Mouse (Mus musculus): Measurements from ENCODE around the gene Myh9.

Gene Myh9

DNA sequence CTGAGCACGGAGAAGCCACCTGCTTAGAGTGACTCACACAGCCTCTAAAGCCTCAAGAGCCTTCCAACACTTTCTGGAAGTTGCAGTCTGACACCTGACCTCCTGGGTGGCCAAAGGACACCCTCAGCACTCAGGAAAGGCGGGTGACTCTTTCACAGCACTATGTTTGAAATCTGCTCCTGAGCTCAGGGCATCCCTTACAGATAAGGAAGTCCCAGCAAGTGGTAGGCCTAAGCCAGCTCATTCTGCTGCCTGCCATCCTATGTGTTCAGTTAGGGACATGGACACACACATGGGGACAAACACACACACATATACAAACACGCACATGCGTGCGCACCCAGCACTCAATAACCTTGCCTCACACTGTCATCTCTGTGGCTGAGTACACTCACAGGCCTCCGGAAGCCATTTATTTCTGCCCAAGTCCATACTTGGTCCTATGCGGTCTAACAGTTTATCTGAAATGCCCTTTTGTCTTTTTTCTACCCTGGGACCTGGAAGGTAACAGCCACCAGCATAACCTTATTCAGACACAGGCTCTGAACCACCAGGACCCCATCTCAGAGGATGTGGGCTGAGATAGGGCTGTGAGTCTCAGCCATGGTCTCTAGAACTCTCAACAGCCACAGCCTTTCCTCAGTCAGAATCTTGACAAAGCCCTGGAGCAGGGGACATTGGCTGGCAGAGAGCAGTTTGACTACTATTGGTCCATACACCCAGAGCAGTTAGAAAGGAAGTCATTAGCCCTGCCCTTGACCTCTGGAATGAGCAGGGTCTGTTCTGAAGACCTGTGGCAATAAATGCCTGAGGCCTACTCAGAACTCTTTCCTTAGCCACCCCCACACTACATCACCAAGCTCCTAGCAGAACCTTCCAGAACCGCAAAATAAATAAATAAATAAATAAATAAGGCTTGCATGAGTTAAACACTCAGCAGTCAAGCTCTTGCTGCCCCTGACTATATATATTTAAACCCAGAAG is 42.2 kb downstream of the Myh9 start:
- CTCF ChIA-PET, result interaction anchor here in 1 of 4 experiments (1.2 to 2.5 kb wide), 4 partner anchors 24 to 117 kb away, joined by 3 to 11 read pairs (median 3); no protein-coding TSS in a partner anchor

GRCm38 (mm10) chr15:77798664-77799490 is 43.1 kb downstream of the Myh9 start:
- POLR2A ChIA-PET, result interaction anchor here (0.5 to 11.0 kb wide), 68 partner anchors 9 to 172 kb away, joined by 3 to 290 read pairs (median 4); partner anchors contain the start of genes Myh9 (in 3 of the 4), Eif3d (in 1 of the 4) and Foxred2 (in 1 of the 4)
- CTCF ChIA-PET, result interaction anchor here in 3 of 4 experiments (0.6 to 2.5 kb wide), 10 partner anchors 16 to 123 kb away, joined by 3 to 11 read pairs (median 3); partner anchors contain the start of gene Apol8 (in 1 of the 3)

More for the DNA sequence above, 42.2 kb downstream of the Myh9 start:
- POLR2A ChIA-PET, result interaction anchor here (0.5 to 11.0 kb wide), 47 partner anchors 8 to 158 kb away, joined by 3 to 290 read pairs (median 4); partner anchors contain the start of genes Myh9 (in 2 of the 4) and Foxred2 (in 1 of the 4)

DNA sequence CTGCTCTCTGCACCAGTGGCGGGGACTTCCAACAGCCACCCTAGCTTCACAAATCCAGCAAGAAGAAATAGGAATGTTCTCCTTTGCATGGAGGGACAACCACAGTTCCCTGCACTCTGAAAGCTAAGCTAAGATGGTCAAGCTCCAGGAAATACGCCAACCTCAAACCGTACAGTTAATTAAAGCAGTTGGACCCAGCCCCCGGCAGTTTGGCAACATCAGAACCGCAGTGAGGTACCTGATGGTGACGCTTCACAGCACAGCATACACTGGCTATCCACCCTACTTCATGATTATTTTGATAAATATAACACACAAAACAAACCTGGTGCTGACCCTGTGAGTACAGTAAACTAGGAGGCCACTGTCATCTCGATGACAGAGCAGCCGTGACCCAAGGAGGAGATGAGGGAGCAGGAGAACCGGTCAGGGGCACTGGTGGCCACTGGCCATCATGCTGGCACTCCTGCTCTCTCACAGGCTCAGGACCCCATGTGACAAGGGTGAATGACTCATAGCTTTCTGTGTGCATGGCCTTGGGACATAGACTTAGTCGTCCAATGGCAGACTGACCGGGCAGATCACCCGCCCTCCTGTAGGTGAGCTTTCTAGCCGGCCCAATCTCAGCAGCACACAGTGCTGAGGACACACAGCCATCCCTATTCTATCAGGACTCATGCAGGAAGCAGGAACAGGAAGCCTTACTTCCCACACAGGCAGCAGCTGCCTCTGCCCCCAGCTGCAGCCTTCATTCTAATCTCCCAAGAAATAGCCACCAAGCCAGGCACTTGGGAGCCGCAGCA is 44.2 kb downstream of the Myh9 start:
- ChIA-PET POLR2A (interaction anchor here (0.6 to 11.0 kb wide), 56 partner anchors 10 to 173 kb away, joined by 3 to 290 read pairs (median 5); partner anchors contain the start of genes Myh9 (in 3 of the 4), Eif3d (in 2 of the 4) and Foxred2 (in 1 of the 4)), CTCF (interaction anchor here (0.6 to 2.5 kb wide), 12 partner anchors 15 to 124 kb away, joined by 3 to 11 read pairs (median 4); partner anchors contain the start of gene Apol8 (in 1 of the 4))

- ChIA-PET CTCF (interaction anchor here in 2 of 4 experiments (0.7 to 1.9 kb wide), 3 partner anchors 14 to 121 kb away, joined by 3 to 8 read pairs (median 4); no protein-coding TSS in a partner anchor), POLR2A (interaction anchor here in 2 of 4 experiments (0.8 to 11.0 kb wide), 15 partner anchors 9 to 174 kb away, joined by 3 to 290 read pairs (median 4); partner anchors contain the start of genes Myh9 (in 2 of the 2) and Eif3d (in 1 of the 2))
Measured at GRCm38 (mm10) chr15:77796409-77797035, 45.5 kb downstream of the Myh9 start.

DNA sequence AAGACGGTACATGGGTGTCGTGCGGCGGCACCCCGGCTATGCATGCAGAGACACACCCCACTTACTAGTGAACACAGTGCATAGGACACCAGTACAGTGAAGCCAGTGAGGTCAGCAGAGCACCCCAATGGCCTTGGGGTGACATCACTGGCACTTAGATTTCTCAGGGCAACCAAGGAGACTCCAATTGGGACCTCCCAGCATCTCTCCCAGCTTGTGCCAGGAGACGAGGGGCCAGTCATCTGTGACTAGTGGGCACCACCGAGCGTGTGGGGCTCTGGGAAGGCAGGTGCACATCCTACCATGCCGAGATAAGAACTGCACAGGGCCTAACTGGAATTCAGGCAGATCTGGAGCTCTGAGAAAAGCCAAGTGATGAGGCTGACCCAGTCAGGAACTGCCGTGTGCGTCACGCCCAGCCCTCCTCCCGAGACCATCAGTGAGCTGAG is 47.0 kb downstream of the Myh9 start:
- ChIA-PET CTCF (interaction anchor here in 2 of 4 experiments (0.6 to 1.9 kb wide), 6 partner anchors 10 to 787 kb away, joined by 3 to 12 read pairs (median 6); no protein-coding TSS in a partner anchor), POLR2A (interaction anchor here in 3 of 4 experiments (0.9 to 4.5 kb wide), 15 partner anchors 7 to 174 kb away, joined by 3 to 29 read pairs (median 4); partner anchors contain the start of gene Myh9 (in 1 of the 3))

- ChIA-PET POLR2A (interaction anchor here in 3 of 4 experiments (0.6 to 2.1 kb wide), 15 partner anchors 10 to 175 kb away, joined by 3 to 8 read pairs (median 4); partner anchors contain the start of gene Myh9 (in 1 of the 3)), CTCF (interaction anchor here in 3 of 4 experiments (0.6 to 1.7 kb wide), 9 partner anchors 10 to 787 kb away, joined by 3 to 12 read pairs (median 4); no protein-coding TSS in a partner anchor)
Measured at GRCm38 (mm10) chr15:77794138-77794907, 47.7 kb downstream of the Myh9 start.

DNA sequence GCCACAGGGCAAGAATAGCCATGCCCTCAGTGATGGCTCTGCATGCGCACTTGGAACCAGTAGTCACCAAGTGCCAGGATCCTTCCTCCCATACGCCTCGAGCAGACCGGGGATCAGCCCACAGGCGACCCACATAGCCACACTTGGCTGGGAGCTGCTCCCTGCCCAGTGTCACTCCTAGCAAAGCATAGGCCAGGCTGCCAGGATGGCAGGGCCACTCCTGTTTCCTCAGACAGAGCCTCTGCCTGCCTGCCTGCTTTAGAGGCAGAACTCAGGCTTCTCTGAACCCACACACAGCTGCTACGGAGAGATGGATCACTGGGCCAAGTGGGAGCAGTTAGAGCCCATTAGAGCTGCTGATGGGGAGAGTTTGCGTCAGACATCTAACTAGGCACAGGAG is 48.4 kb downstream of the Myh9 start:
- POLR2A ChIA-PET, result interaction anchor here in 2 of 4 experiments (1.0 to 2.1 kb wide), 6 partner anchors 9 to 176 kb away, joined by 3 to 5 read pairs (median 4); no protein-coding TSS in a partner anchor
- CTCF ChIA-PET, result interaction anchor here in 3 of 4 experiments (0.8 to 1.7 kb wide), 5 partner anchors 10 to 124 kb away, joined by 3 to 12 read pairs (median 3); no protein-coding TSS in a partner anchor

- CTCF ChIA-PET, result interaction anchor here in 2 of 4 experiments (1.0 to 1.7 kb wide), 2 partner anchors 17 to 18 kb away, joined by 3 to 12 read pairs; no protein-coding TSS in a partner anchor
Measured at GRCm38 (mm10) chr15:77793094-77793493, 48.9 kb downstream of the Myh9 start.

GRCm38 (mm10) chr15:77792056-77792455 is 49.9 kb downstream of the Myh9 start:
- ChIA-PET CTCF (interaction anchor here in 1 of 4 experiments (0.8 to 1.6 kb wide), 2 partner anchors 9 to 16 kb away, joined by 4 read pairs; no protein-coding TSS in a partner anchor), POLR2A (interaction anchor here in 1 of 4 experiments (1.1 kb wide), 1 partner anchor 22 kb away, joined by 3 read pairs; no protein-coding TSS in a partner anchor)

More at GRCm38 (mm10) chr15:77793094-77793493, 48.9 kb downstream of the Myh9 start:
- POLR2A ChIA-PET, result interaction anchor here in 1 of 4 experiments (1.1 kb wide), 2 partner anchors 81 to 114 kb away, joined by 3 to 4 read pairs; no protein-coding TSS in a partner anchor

- ChIA-PET POLR2A (interaction anchor here in 1 of 4 experiments (1.0 to 1.7 kb wide), 2 partner anchors 10 to 12 kb away, joined by 3 to 5 read pairs; no protein-coding TSS in a partner anchor), CTCF (interaction anchor here in 2 of 4 experiments (0.7 to 1.8 kb wide), 5 partner anchors 8 to 448 kb away, joined by 3 to 7 read pairs (median 4); no protein-coding TSS in a partner anchor)
Measured at GRCm38 (mm10) chr15:77790656-77791405, 51.1 kb downstream of the Myh9 start.

- CTCF ChIA-PET, result interaction anchor here in 3 of 4 experiments (0.6 to 1.5 kb wide), 5 partner anchors 14 to 185 kb away, joined by 3 to 8 read pairs (median 4); no protein-coding TSS in a partner anchor
- POLR2A ChIA-PET, result interaction anchor here in 3 of 4 experiments (0.7 to 4.7 kb wide), 12 partner anchors 8 to 128 kb away, joined by 3 to 29 read pairs (median 3); partner anchors contain the start of gene Myh9 (in 1 of the 3)
Measured at GRCm38 (mm10) chr15:77789186-77789585, 52.8 kb downstream of the Myh9 start.

GRCm38 (mm10) chr15:77788356-77788755 is 53.6 kb downstream of the Myh9 start:
- ChIA-PET POLR2A (interaction anchor here in 3 of 4 experiments (0.7 to 4.7 kb wide), 11 partner anchors 9 to 171 kb away, joined by 3 to 29 read pairs (median 3); partner anchors contain the start of gene Myh9 (in 1 of the 3)), CTCF (interaction anchor here in 3 of 4 experiments (0.6 to 1.8 kb wide), 6 partner anchors 13 to 186 kb away, joined by 3 to 10 read pairs (median 6); no protein-coding TSS in a partner anchor)

- ChIA-PET POLR2A (interaction anchor here in 3 of 4 experiments (1.3 to 4.7 kb wide), 5 partner anchors 12 to 173 kb away, joined by 4 to 29 read pairs (median 14); no protein-coding TSS in a partner anchor), CTCF (interaction anchor here in 2 of 4 experiments (0.9 to 3.9 kb wide), 5 partner anchors 10 to 45 kb away, joined by 3 to 15 read pairs (median 4); no protein-coding TSS in a partner anchor)
Measured at GRCm38 (mm10) chr15:77785807-77786206, 56.2 kb downstream of the Myh9 start.

All from embryonic stem cell, embryonic (primary cell).